Mouse (Mus musculus) MEL (cell line): Measurements from ENCODE around the gene Hps6. TPM values are rescaled to one million over a fixed set of nuclear protein-coding genes. Genes with fewer than 3 reads are reported as not detected.
A peak's percentile ranks its signal among the peaks of the same experiment; 100 is the strongest.

Source experiments
- DNase-seq: peaks from one replicate; pipeline ENCODE4 v3.0.0; 2011; ENCODE audit warnings: low read depth, low spot score
- H3K27ac ChIP-seq: 2 replicates; pipeline ENCODE4 v1.5.1; 2012; ENCODE audit warnings: low read depth, mild to moderate bottlenecking, control low read depth, low read length, moderate library complexity; ENCODE audit not compliant: control insufficient read depth
- H3K27me3 ChIP-seq, 2 experiments: fragments of 150-350 bp in 1 of 2; sonication (generic) in 1 of 2; 2 replicates each; pipeline ENCODE4 v1.6.1; 2012; ENCODE audit warnings: low read length in 2 of 2, mild to moderate bottlenecking in 2 of 2, improper control_type of control experiment in 1 of 2, moderate library complexity in 1 of 2; ENCODE audit not compliant: insufficient read depth in 2 of 2, control insufficient read depth in 1 of 2
- H3K36me3 ChIP-seq, 2 experiments: 2 replicates each; pipeline ENCODE4 v1.6.1; 2012 to 2014; ENCODE audit warnings: low read length in 2 of 2, improper control_type of control experiment in 1 of 2, inconsistent platforms in 1 of 2, mild to moderate bottlenecking in 1 of 2; ENCODE audit not compliant: insufficient read depth in 2 of 2, control insufficient read depth in 1 of 2
- H3K4me1 ChIP-seq, 2 experiments: fragments of 150-350 bp in 1 of 2; sonication (generic) in 1 of 2; 2 replicates each; pipeline ENCODE4 v1.6.1; 2012; ENCODE audit warnings: low read length in 2 of 2, improper control_type of control experiment in 1 of 2, mild to moderate bottlenecking in 1 of 2; ENCODE audit not compliant: insufficient read depth in 2 of 2, control insufficient read depth in 1 of 2
- H3K4me3 ChIP-seq, 2 experiments: fragments of 150-350 bp in 1 of 2; sonication (generic) in 1 of 2; 2 replicates each; pipeline ENCODE4 v1.5.1; 2012; ENCODE audit warnings: low read depth in 2 of 2, low read length in 2 of 2, mild to moderate bottlenecking in 2 of 2, moderate library complexity in 2 of 2, control low read depth in 1 of 2, improper control_type of control experiment in 1 of 2; ENCODE audit not compliant: control insufficient read depth in 1 of 2, insufficient read depth in 1 of 2
- H3K79me2 ChIP-seq: 2 replicates; pipeline ENCODE4 v1.6.1; 2012; ENCODE audit warnings: mild to moderate bottlenecking, low read length, moderate library complexity; ENCODE audit not compliant: control insufficient read depth, poor library complexity, insufficient read depth
- H3K9ac ChIP-seq: 2 replicates; pipeline ENCODE4 v1.6.1; 2012; ENCODE audit warnings: low read depth, mild to moderate bottlenecking, control low read depth, low read length, moderate library complexity; ENCODE audit not compliant: control insufficient read depth, poor library complexity, severe bottlenecking
- H3K9me3 ChIP-seq: fragments of 150-350 bp; sonication (generic); replicated peaks from 2 replicates; pipeline ENCODE4 v1.6.1; 2012; ENCODE audit warnings: mild to moderate bottlenecking, low read length, improper control_type of control experiment, moderate library complexity; ENCODE audit not compliant: insufficient read depth
- BHLHE40 ChIP-seq: IDR thresholded peaks from 2 replicates; pipeline ENCODE4 v1.6.1; 2012; ENCODE audit warnings: low read depth, mild to moderate bottlenecking, inconsistent platforms, low read length, improper control_type of control experiment, borderline replicate concordance
- CHD1 ChIP-seq: IDR thresholded peaks from 2 replicates; pipeline ENCODE4 v1.6.1; 2012; ENCODE audit warnings: low read depth, mild to moderate bottlenecking, inconsistent platforms, low read length, improper control_type of control experiment
- CHD2 ChIP-seq: IDR thresholded peaks from 2 replicates; pipeline ENCODE4 v1.6.1; 2011; ENCODE audit warnings: low read length, improper control_type of control experiment
- CTCF ChIP-seq, 3 experiments: IDR thresholded peaks in 2 of 3; conservative IDR thresholded peaks in 1 of 3; 2 replicates each; pipeline ENCODE4 v1.5.1; 2011 to 2012; ENCODE audit warnings: low read length in 3 of 3, low read depth in 2 of 3, mild to moderate bottlenecking in 2 of 3, improper control_type of control experiment in 1 of 3, inconsistent platforms in 1 of 3, mixed read lengths in 1 of 3, moderate library complexity in 1 of 3; ENCODE audit not compliant: control insufficient read depth in 1 of 3, insufficient read depth in 1 of 3, poor library complexity in 1 of 3, severe bottlenecking in 1 of 3
- E2F4 ChIP-seq: IDR thresholded peaks from 2 replicates; pipeline ENCODE4 v1.6.1; 2011; ENCODE audit warnings: low read depth, low read length, improper control_type of control experiment, borderline replicate concordance
- ELF1 ChIP-seq: IDR thresholded peaks from 2 replicates; pipeline ENCODE4 v1.6.1; 2014; ENCODE audit warnings: low read depth, mild to moderate bottlenecking, inconsistent platforms, low read length, improper control_type of control experiment, moderate library complexity
- EP300 ChIP-seq, 2 experiments: IDR thresholded peaks; 2 replicates each; pipeline ENCODE4 v1.6.1; 2011; ENCODE audit warnings: improper control_type of control experiment in 2 of 2, low read length in 2 of 2, low read depth in 1 of 2, mild to moderate bottlenecking in 1 of 2
- GABPA ChIP-seq: IDR thresholded peaks from 2 replicates; pipeline ENCODE4 v1.6.1; 2012; ENCODE audit warnings: low read depth, mild to moderate bottlenecking, inconsistent platforms, low read length, improper control_type of control experiment, moderate library complexity
- GATA1 ChIP-seq: IDR thresholded peaks from 2 replicates; pipeline ENCODE4 v1.6.1; 2011; ENCODE audit warnings: low read depth, low read length, improper control_type of control experiment
- HCFC1 ChIP-seq: IDR thresholded peaks from 2 replicates; pipeline ENCODE4 v1.6.1; 2012; ENCODE audit warnings: low read depth, mild to moderate bottlenecking, inconsistent platforms, low read length, improper control_type of control experiment, moderate library complexity
- JUND ChIP-seq: IDR thresholded peaks from 2 replicates; pipeline ENCODE4 v1.6.1; 2011; ENCODE audit warnings: low read depth, mild to moderate bottlenecking, improper control_type of control experiment, low read length
- KAT2A ChIP-seq: conservative IDR thresholded peaks from 2 replicates; pipeline ENCODE4 v1.6.1; 2012; ENCODE audit warnings: low read depth, low read length, improper control_type of control experiment, inconsistent platforms
- MAFK ChIP-seq: IDR thresholded peaks from 2 replicates; pipeline ENCODE4 v1.6.1; 2011; ENCODE audit warnings: low read depth, mild to moderate bottlenecking, low read length, improper control_type of control experiment, borderline replicate concordance
- MAX ChIP-seq: IDR thresholded peaks from 2 replicates; pipeline ENCODE4 v1.6.1; 2011; ENCODE audit warnings: low read length, improper control_type of control experiment
- MAZ ChIP-seq: IDR thresholded peaks from 2 replicates; pipeline ENCODE4 v1.6.1; 2012; ENCODE audit warnings: low read depth, mild to moderate bottlenecking, inconsistent platforms, low read length, improper control_type of control experiment
- MEF2A ChIP-seq: IDR thresholded peaks from 2 replicates; pipeline ENCODE4 v1.6.1; 2014; ENCODE audit warnings: low read depth, mild to moderate bottlenecking, inconsistent platforms, low read length, improper control_type of control experiment; ENCODE audit not compliant: poor library complexity, insufficient replicate concordance, severe bottlenecking; ENCODE audit errors: extremely low read depth
- MXI1 ChIP-seq: IDR thresholded peaks from 2 replicates; pipeline ENCODE4 v1.6.1; 2011; ENCODE audit warnings: mild to moderate bottlenecking, low read depth, low read length, improper control_type of control experiment
- MYB ChIP-seq: IDR thresholded peaks from 2 replicates; pipeline ENCODE4 v1.6.1; 2011; ENCODE audit warnings: mild to moderate bottlenecking, low read depth, low read length, improper control_type of control experiment
- MYC ChIP-seq: IDR thresholded peaks from 2 replicates; pipeline ENCODE4 v1.6.1; 2011; ENCODE audit warnings: low read depth, mild to moderate bottlenecking, low read length, improper control_type of control experiment, moderate library complexity
- NELFE ChIP-seq: IDR thresholded peaks from 2 replicates; pipeline ENCODE4 v1.6.1; 2011; ENCODE audit warnings: low read depth, low read length, improper control_type of control experiment
- NRF1 ChIP-seq: IDR thresholded peaks from 2 replicates; pipeline ENCODE4 v1.6.1; 2014; ENCODE audit warnings: low read depth, mild to moderate bottlenecking, inconsistent platforms, low read length, improper control_type of control experiment, moderate library complexity; ENCODE audit not compliant: poor library complexity, insufficient read depth, severe bottlenecking
- POLR2A ChIP-seq, 2 experiments: IDR thresholded peaks; 2 replicates each; pipeline ENCODE4 v1.6.1; 2011 to 2012; ENCODE audit warnings: low read length in 2 of 2, mild to moderate bottlenecking in 2 of 2, control low read depth in 1 of 2, improper control_type of control experiment in 1 of 2, low read depth in 1 of 2, moderate library complexity in 1 of 2; ENCODE audit not compliant: control insufficient read depth in 1 of 2, insufficient read depth in 1 of 2, poor library complexity in 1 of 2
- POLR2AphosphoS2 ChIP-seq: IDR thresholded peaks from 2 replicates; pipeline ENCODE4 v1.6.1; 2011; ENCODE audit warnings: low read length, improper control_type of control experiment
- POLR2AphosphoS5 ChIP-seq: IDR thresholded peaks from 2 replicates; pipeline ENCODE4 v1.6.1; 2012; ENCODE audit warnings: low read depth, borderline replicate concordance, mild to moderate bottlenecking, inconsistent platforms, low read length, moderate library complexity, mixed read lengths
- RCOR1 ChIP-seq: IDR thresholded peaks from 2 replicates; pipeline ENCODE4 v1.6.1; 2012; ENCODE audit warnings: low read depth, mild to moderate bottlenecking, inconsistent platforms, low read length, improper control_type of control experiment
- SIN3A ChIP-seq: IDR thresholded peaks from 2 replicates; pipeline ENCODE4 v1.6.1; 2012; ENCODE audit warnings: low read length, improper control_type of control experiment, inconsistent platforms
- SMC3 ChIP-seq: IDR thresholded peaks from 2 replicates; pipeline ENCODE4 v1.6.1; 2011; ENCODE audit warnings: low read depth, low read length, improper control_type of control experiment
- TAL1 ChIP-seq: IDR thresholded peaks from 2 replicates; pipeline ENCODE4 v1.6.1; 2012; ENCODE audit warnings: mild to moderate bottlenecking, inconsistent platforms, low read length, moderate library complexity, mixed read lengths
- TBP ChIP-seq: IDR thresholded peaks from 2 replicates; pipeline ENCODE4 v1.8.0; 2011; ENCODE audit warnings: low read depth, low read length, improper control_type of control experiment
- TCF12 ChIP-seq: IDR thresholded peaks from 2 replicates; pipeline ENCODE4 v1.6.1; 2014; ENCODE audit warnings: low read depth, mild to moderate bottlenecking, inconsistent platforms, low read length, improper control_type of control experiment, moderate library complexity
- UBTF ChIP-seq: IDR thresholded peaks from 2 replicates; pipeline ENCODE4 v1.6.1; 2012; ENCODE audit warnings: low read depth, mild to moderate bottlenecking, inconsistent platforms, low read length, improper control_type of control experiment, moderate library complexity, borderline replicate concordance; ENCODE audit not compliant: insufficient read depth
- USF1 ChIP-seq: IDR thresholded peaks from 2 replicates; pipeline ENCODE4 v1.6.1; 2014; ENCODE audit warnings: low read depth, mild to moderate bottlenecking, inconsistent platforms, low read length, improper control_type of control experiment, moderate library complexity
- USF2 ChIP-seq, 2 experiments: IDR thresholded peaks; 2 replicates each; pipeline ENCODE4 v1.6.1; 2011 to 2012; ENCODE audit warnings: improper control_type of control experiment in 2 of 2, low read length in 2 of 2, borderline replicate concordance in 1 of 2, inconsistent platforms in 1 of 2, low read depth in 1 of 2, mild to moderate bottlenecking in 1 of 2; ENCODE audit not compliant: insufficient read depth in 1 of 2
- ZC3H11A ChIP-seq: IDR thresholded peaks from 2 replicates; pipeline ENCODE4 v1.6.1; 2012; ENCODE audit warnings: low read depth, mild to moderate bottlenecking, inconsistent platforms, low read length, improper control_type of control experiment
- ZKSCAN1 ChIP-seq: IDR thresholded peaks from 2 replicates; pipeline ENCODE4 v1.6.1; 2012; ENCODE audit warnings: low read depth, mild to moderate bottlenecking, inconsistent platforms, low read length, improper control_type of control experiment, moderate library complexity
- ZNF384 ChIP-seq: IDR thresholded peaks from 2 replicates; pipeline ENCODE4 v1.6.1; 2012; ENCODE audit warnings: low read depth, mild to moderate bottlenecking, inconsistent platforms, low read length, improper control_type of control experiment
- polyA plus RNA-seq, 2 experiments: library from polyadenylated mRNA; stranded (reverse) in 1 of 2; unstranded in 1 of 2; fragments of >175 nt in 1 of 2; fragments of >200 nt in 1 of 2; gene quantifications; 2 replicates each; pipeline versions ENCODE4 v1.2.1 to v1.2.4; 2012; ENCODE audit warnings: low replicate concordance in 2 of 2, low read depth in 1 of 2; ENCODE audit not compliant: insufficient read length in 2 of 2, insufficient read depth in 1 of 2, missing spikeins in 1 of 2
- total RNA-seq: library from RNA; depleted of rRNA; stranded (reverse); fragments of 300-350 nt; gene quantifications from 2 replicates; pipeline ENCODE4 v1.2.3, GENCODE M21; 2012

Gene Hps6
- total and polyA plus RNA-seq, 3 experiments = 11.5 to 13.2 TPM; not detected in 1

DNA sequence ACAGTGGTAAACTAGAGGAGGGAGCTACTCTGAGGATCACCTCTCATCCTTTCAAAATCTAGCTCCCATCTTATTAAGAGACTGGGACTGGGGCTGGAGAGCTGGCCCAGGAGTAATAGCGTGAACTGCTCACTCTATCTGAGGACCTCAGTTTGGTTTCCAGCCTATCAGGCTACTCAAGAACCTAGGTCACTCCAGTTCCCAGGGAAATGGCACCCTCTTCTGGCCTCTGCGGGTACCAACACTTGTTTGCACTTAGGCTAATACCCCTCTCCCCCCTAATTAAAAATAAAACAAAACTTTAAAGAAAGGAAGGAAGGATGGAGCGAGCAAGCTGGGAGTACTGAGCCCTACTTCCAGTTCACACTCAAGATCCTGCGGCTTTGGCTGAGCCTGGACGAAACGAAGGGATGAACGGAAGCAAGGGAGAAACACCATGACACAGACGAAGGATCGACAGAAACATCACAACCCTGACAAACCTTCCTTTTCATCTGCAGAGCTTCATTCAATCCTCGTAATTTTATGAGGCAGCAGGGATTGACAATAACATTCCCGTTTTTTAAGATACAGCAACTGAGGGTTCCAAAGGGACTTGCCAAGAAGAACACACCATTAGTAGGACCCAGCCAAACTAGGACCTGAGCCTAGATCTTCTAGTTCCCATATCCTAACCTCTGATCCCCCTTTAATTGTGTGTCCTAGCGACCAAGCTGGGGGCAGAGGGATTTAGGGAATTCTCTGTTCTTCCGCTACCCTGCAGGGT, 33.4 kb downstream of the Hps6 start:
- H3K27ac ChIP-seq = peak overlapping the region; percentile 99
- peak overlapping the region; percentile 86 for H3K9ac ChIP-seq
- DNase-seq = peak; percentile 95
- H3K4me1 ChIP-seq = peaks cover 15 to 33% of the 10 kb centered on the region in 2 experiments
- peaks cover 22 to 35% of the 10 kb centered on the region in 2 experiments for H3K36me3 ChIP-seq
- peaks cover 66% of the 10 kb centered on the region for H3K79me2 ChIP-seq
- no peaks in the 10 kb centered on the region for H3K27me3 ChIP-seq
- no peaks in the 10 kb centered on the region for H3K9me3 ChIP-seq
- H3K4me3 ChIP-seq = peak overlapping the region; percentile 76 to 85
- no peak for TF ChIP-seq NELFE
- no peak for TF ChIP-seq MXI1
- TF ChIP-seq TAL1 = no peak
- TF ChIP-seq TBP = no peak
- no peak for TF ChIP-seq MAZ
- no peak for TF ChIP-seq MAFK
- TF ChIP-seq BHLHE40 = no peak
- no peak for TF ChIP-seq KAT2A
- TF ChIP-seq SMC3 = peak; percentile 47
- TF ChIP-seq MEF2A = no peak
- TF ChIP-seq CHD2 = no peak
- TF ChIP-seq CTCF (IDR thresholded peaks at IDR 0.05 in 2 of 3, conservative IDR thresholded peaks at IDR 0.05 in 1 of 3; ENCODE audit: control insufficient read depth in 1 of 3, insufficient read depth in 1 of 3, low read depth in 2 of 3, low read length in 3 of 3, poor library complexity in 1 of 3, severe bottlenecking in 1 of 3) = peak; percentile 77 to 86 (median 84)
- peak; percentile 68; the same call in 1 of the 2 replicates for TF ChIP-seq CHD1
- peak; percentile 4; the same call in 1 of the 2 replicates for TF ChIP-seq ZC3H11A
- TF ChIP-seq MYC = no peak
- no peak for TF ChIP-seq HCFC1
- TF ChIP-seq GATA1 = 0 out of 2 replicates have a peak, but pooled peaks have one; percentile 29
- TF ChIP-seq E2F4 = no peak
- no peak for TF ChIP-seq SIN3A
- no peak for TF ChIP-seq UBTF
- no peak; a peak in 1 of 4 replicates for TF ChIP-seq EP300 (IDR thresholded peaks at IDR 0.05; ENCODE audit: low read depth in 1 of 2, low read length in 2 of 2)
- TF ChIP-seq MYB = no peak
- no peak for TF ChIP-seq JUND
- no peak for TF ChIP-seq USF1
- TF ChIP-seq USF2 (IDR thresholded peaks at IDR 0.05; ENCODE audit: borderline replicate concordance in 1 of 2, insufficient read depth in 1 of 2, low read depth in 1 of 2, low read length in 2 of 2) = no peak
- TF ChIP-seq MAX = no peak
- no peak for TF ChIP-seq POLR2A (IDR thresholded peaks at IDR 0.05; ENCODE audit: control insufficient read depth in 1 of 2, insufficient read depth in 1 of 2, low read depth in 1 of 2, low read length in 2 of 2, poor library complexity in 1 of 2)
- no peak for TF ChIP-seq GABPA
- TF ChIP-seq RCOR1 = 0 out of 2 replicates have a peak, but pooled peaks have one; percentile 6
- no peak for TF ChIP-seq ZNF384
- no peak for TF ChIP-seq POLR2AphosphoS5
- no peak for TF ChIP-seq ELF1
- TF ChIP-seq NRF1 = no peak
- TF ChIP-seq TCF12 = 0 out of 2 replicates have a peak, but pooled peaks have one; percentile 28
- TF ChIP-seq POLR2AphosphoS2 = no peak
- TF ChIP-seq ZKSCAN1 = no peak
